Mouse (Mus musculus): Measurements from ENCODE around the gene Snd1.

- TF ChIP-seq CTCF (IDR thresholded peaks at IDR 0.05; ENCODE audit: low read depth, low read length) (no peak), POLR2A (IDR thresholded peaks at IDR 0.05; ENCODE audit: borderline replicate concordance, low read depth, low read length) (no peak)
These were observed 63.0 kb downstream of the Snd1 start for GRCm38 (mm10) chr6:28537851-28538527.
